Mouse (Mus musculus) bone marrow macrophage, adult 2 months (primary cell): ENCODE data around the gene Ccl6. TPM values are rescaled to one million over a fixed set of nuclear protein-coding genes. Genes with fewer than 3 reads are reported as not detected.
"Not testable (repeated sequence)": the region's sequence is repeated elsewhere in the genome, so short reads cannot be mapped to it uniquely, and the experiment has no call there.

ENCODE experiments used
- H3K27ac ChIP-seq: 2 replicates; pipeline ENCODE4 v1.5.1; 2012; ENCODE audit warnings: low read depth, low read length; ENCODE audit not compliant: insufficient read depth
- H3K4me1 ChIP-seq: 2 replicates; pipeline ENCODE4 v1.6.1; 2012; ENCODE audit warnings: low read length; ENCODE audit not compliant: control insufficient read depth, insufficient read depth
- H3K4me3 ChIP-seq: 2 replicates; pipeline ENCODE4 v1.5.1; 2012; ENCODE audit warnings: mild to moderate bottlenecking, low read length, moderate library complexity; ENCODE audit not compliant: insufficient read depth
- CTCF ChIP-seq: IDR thresholded peaks from 2 replicates; pipeline ENCODE4 v1.5.1; 2012; ENCODE audit warnings: low read depth, mild to moderate bottlenecking, low read length, moderate library complexity
- POLR2A ChIP-seq: IDR thresholded peaks from 2 replicates; pipeline ENCODE4 v1.6.1; 2012; ENCODE audit warnings: mild to moderate bottlenecking, low read depth, low read length, borderline replicate concordance
- polyA plus RNA-seq: library from polyadenylated mRNA; stranded (reverse); fragments of >200 nt; gene quantifications from 2 replicates; pipeline ENCODE4 v1.2.4, GENCODE M21; 2012; ENCODE audit not compliant: missing spikeins, insufficient read depth, insufficient read length

Gene Ccl6
- polyA plus RNA-seq, 1 experiment = 174 TPM

GRCm38 (mm10) chr11:83567311-83567710, 25.6 kb downstream of the Ccl6 start:
- Histone ChIP-seq H3K4me3 (no peak overlapping the region), H3K4me1 (peaks cover 32% of the 10 kb centered on the region), H3K27ac (no peak overlapping the region)
- TF ChIP-seq CTCF (no peak), POLR2A (no peak)

- TF ChIP-seq CTCF = no peak
- TF ChIP-seq POLR2A = no peak
- no peak overlapping the region for H3K27ac ChIP-seq
- H3K4me3 ChIP-seq = no peak overlapping the region
- peaks cover 33% of the 10 kb centered on the region for H3K4me1 ChIP-seq
Measured at GRCm38 (mm10) chr11:83566617-83567016, 26.3 kb downstream of the Ccl6 start.

- Histone ChIP-seq H3K4me1 (peaks cover 22% of the 10 kb centered on the region), H3K4me3 (no peak overlapping the region), H3K27ac (no peak overlapping the region)
- no peak for TF ChIP-seq POLR2A
Measured at GRCm38 (mm10) chr11:83563754-83564153, 29.1 kb downstream of the Ccl6 start.

- H3K4me3 ChIP-seq = no peak overlapping the region
- TF ChIP-seq CTCF = no peak
- no peak for TF ChIP-seq POLR2A
- H3K4me1 ChIP-seq = peaks cover 20% of the 10 kb centered on the region
- H3K27ac ChIP-seq = no peak overlapping the region
Measured at GRCm38 (mm10) chr11:83562311-83562887, 30.5 kb downstream of the Ccl6 start.

- Histone ChIP-seq H3K4me3 (no peak overlapping the region), H3K27ac (0 out of 2 replicates have a peak overlapping the region, but pooled peaks have one; percentile 24), H3K4me1 (peaks cover 25% of the 10 kb centered on the region)
- TF ChIP-seq POLR2A (no peak), CTCF (no peak)
Measured at GRCm38 (mm10) chr11:83560405-83560804, 32.5 kb downstream of the Ccl6 start.

GRCm38 (mm10) chr11:83557074-83557473, 35.8 kb downstream of the Ccl6 start:
- H3K27ac ChIP-seq = no peak overlapping the region
- no peak for TF ChIP-seq POLR2A
- TF ChIP-seq CTCF = no peak
- no peak overlapping the region for H3K4me3 ChIP-seq
- peaks cover 17% of the 10 kb centered on the region for H3K4me1 ChIP-seq

- H3K4me3 ChIP-seq = no peak overlapping the region
- peaks cover 15% of the 10 kb centered on the region for H3K4me1 ChIP-seq
- TF ChIP-seq CTCF = no peak; the same call in 1 of the 2 replicates
- TF ChIP-seq POLR2A = no peak
- H3K27ac ChIP-seq = no peak overlapping the region
Measured at GRCm38 (mm10) chr11:83556085-83556781, 36.7 kb downstream of the Ccl6 start.

GRCm38 (mm10) chr11:83551668-83552067, 41.2 kb downstream of the Ccl6 start:
- no peak for TF ChIP-seq CTCF
- no peak for TF ChIP-seq POLR2A
- no peak overlapping the region for H3K27ac ChIP-seq
- H3K4me3 ChIP-seq = no peak overlapping the region
- H3K4me1 ChIP-seq = peaks cover 23% of the 10 kb centered on the region

- H3K27ac ChIP-seq, H3K4me3 ChIP-seq: not testable (repeated sequence)
- peaks cover 21% of the 10 kb centered on the region for H3K4me1 ChIP-seq
Measured at GRCm38 (mm10) chr11:83551037-83551436, 41.9 kb downstream of the Ccl6 start.

- Histone ChIP-seq H3K27ac (peak overlapping the region; percentile 24), H3K4me3 (peak overlapping the region; percentile 9), H3K4me1 (peaks cover 21% of the 10 kb centered on the region)
- TF ChIP-seq POLR2A (no peak), CTCF (no peak)
Measured at GRCm38 (mm10) chr11:83550186-83550632, 42.7 kb downstream of the Ccl6 start.
